Mouse (Mus musculus) neural tube, embryonic 15.5 days (tissue): Measurements from ENCODE around the gene Tasp1. TPM values are rescaled to one million over a fixed set of nuclear protein-coding genes. Genes with fewer than 3 reads are reported as not detected.

Experiments used
- ATAC-seq: fragments of 200-750 bp; cut with Nextera tagmentation; 2 replicates; pipeline ENCODE4 v1.8.0; 2017; ENCODE audit warnings: mild to moderate bottlenecking, moderate TSS enrichment, moderate library complexity; ENCODE audit not compliant: low FRiP score
- H3K27ac ChIP-seq: fragments of 300-500 bp; sonication (generic); replicated peaks from 2 replicates; pipeline ENCODE4 v1.5.1; 2015; ENCODE audit warnings: mild to moderate bottlenecking, inconsistent platforms
- H3K27me3 ChIP-seq: fragments of 300-500 bp; sonication (generic); replicated peaks from 2 replicates; pipeline ENCODE4 v1.6.1; 2015; ENCODE audit warnings: inconsistent platforms
- H3K36me3 ChIP-seq: fragments of 300-500 bp; sonication (generic); 2 replicates; pipeline ENCODE4 v1.6.1; 2015; ENCODE audit warnings: inconsistent platforms
- H3K4me1 ChIP-seq: fragments of 300-500 bp; sonication (generic); 2 replicates; pipeline ENCODE4 v1.6.1; 2015; ENCODE audit warnings: inconsistent platforms
- H3K4me2 ChIP-seq: fragments of 300-500 bp; sonication (generic); 2 replicates; pipeline ENCODE4 v1.6.1; 2015; ENCODE audit warnings: inconsistent platforms, mild to moderate bottlenecking, moderate library complexity
- H3K4me3 ChIP-seq: fragments of 300-500 bp; sonication (generic); replicated peaks from 2 replicates; pipeline ENCODE4 v1.5.1; 2015; ENCODE audit warnings: mild to moderate bottlenecking, inconsistent platforms
- H3K9ac ChIP-seq: fragments of 300-500 bp; sonication (generic); replicated peaks from 2 replicates; pipeline ENCODE4 v1.6.1; 2015; ENCODE audit warnings: mild to moderate bottlenecking, inconsistent platforms
- H3K9me3 ChIP-seq: fragments of 300-500 bp; sonication (generic); replicated peaks from 2 replicates; pipeline ENCODE4 v1.6.1; 2016; ENCODE audit warnings: inconsistent platforms
- WGBS: fragments of 180-500 bp; shearing (Covaris S2); methylation state at CpG from one replicate; pipeline ENCODE4 v1.1.7; 2015; ENCODE audit warnings: mixed read lengths; 5-methylcytosine and 5-hydroxymethylcytosine counted together
- polyA plus RNA-seq: library from polyadenylated mRNA; unstranded; fragments of >200 nt; fragmentation: Nextera tagmentation; extraction: Ambion mirVana; gene quantifications from 2 replicates; pipeline ENCODE4 v1.2.1, GENCODE M21; 2015

The Tasp1 gene
- polyA plus RNA-seq, 1 experiment from 2014 or later: 20.6 TPM

DNA sequence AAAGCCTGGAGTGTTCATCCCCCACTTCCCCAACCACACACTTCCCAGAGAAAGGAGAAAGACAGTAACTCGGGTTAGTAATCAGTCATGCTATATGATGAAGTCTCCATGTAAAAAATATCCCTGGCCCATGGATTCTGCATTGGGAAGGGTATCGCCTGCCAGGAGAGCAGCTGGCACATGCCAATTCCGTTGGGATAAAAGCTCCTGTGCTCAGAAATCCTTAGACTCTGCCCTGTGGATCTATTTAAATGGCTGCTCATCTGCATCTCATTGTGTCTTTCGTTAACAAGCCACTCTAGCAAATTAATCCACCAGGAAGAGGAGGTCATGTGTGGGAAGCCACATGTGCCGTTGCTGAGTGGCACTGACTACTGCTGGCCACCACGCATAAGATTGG lies 258.7 kb downstream of the Tasp1 start:
- Histone ChIP-seq H3K36me3 (no peaks in the 10 kb centered on the region), H3K27ac (no peak overlapping the region), H3K4me2 (no peak overlapping the region), H3K4me3 (no peak overlapping the region), H3K9ac (no peak overlapping the region), H3K9me3 (no peaks in the 10 kb centered on the region), H3K4me1 (no peaks in the 10 kb centered on the region), H3K27me3 (no peaks in the 10 kb centered on the region)
- 68% methylated on average over 6 of the region's 6 CpGs for WGBS
- ATAC-seq: no peak

DNA sequence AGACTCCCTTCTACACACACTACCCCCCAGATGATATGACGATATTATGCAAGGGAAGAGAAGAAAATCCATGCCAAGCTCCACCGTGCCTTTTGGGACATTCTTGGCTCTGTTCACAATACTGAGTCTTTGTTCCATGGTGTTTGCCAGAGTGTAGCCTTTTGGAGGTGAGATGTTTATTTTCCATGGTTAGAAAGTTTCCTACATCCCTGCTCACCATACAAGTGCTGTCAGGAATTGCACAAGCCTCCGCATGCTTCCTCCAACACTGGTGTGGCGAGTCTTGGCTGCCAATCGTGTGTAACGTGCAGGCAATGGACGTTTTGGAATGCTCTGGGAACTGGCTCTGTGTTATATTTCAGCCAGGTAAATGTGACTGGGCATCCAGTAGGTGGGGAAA lies 262.6 kb downstream of the Tasp1 start:
- 85% methylated on average over 7 of the region's 7 CpGs for WGBS
- no peaks in the 10 kb centered on the region for H3K9me3 ChIP-seq
- H3K27me3 ChIP-seq: no peaks in the 10 kb centered on the region
- H3K36me3 ChIP-seq: no peaks in the 10 kb centered on the region
- H3K4me2 ChIP-seq: no peak overlapping the region
- no peaks in the 10 kb centered on the region for H3K4me1 ChIP-seq
- no peak for ATAC-seq
- H3K27ac ChIP-seq: no peak overlapping the region
- H3K4me3 ChIP-seq: no peak overlapping the region
- H3K9ac ChIP-seq: no peak overlapping the region

DNA sequence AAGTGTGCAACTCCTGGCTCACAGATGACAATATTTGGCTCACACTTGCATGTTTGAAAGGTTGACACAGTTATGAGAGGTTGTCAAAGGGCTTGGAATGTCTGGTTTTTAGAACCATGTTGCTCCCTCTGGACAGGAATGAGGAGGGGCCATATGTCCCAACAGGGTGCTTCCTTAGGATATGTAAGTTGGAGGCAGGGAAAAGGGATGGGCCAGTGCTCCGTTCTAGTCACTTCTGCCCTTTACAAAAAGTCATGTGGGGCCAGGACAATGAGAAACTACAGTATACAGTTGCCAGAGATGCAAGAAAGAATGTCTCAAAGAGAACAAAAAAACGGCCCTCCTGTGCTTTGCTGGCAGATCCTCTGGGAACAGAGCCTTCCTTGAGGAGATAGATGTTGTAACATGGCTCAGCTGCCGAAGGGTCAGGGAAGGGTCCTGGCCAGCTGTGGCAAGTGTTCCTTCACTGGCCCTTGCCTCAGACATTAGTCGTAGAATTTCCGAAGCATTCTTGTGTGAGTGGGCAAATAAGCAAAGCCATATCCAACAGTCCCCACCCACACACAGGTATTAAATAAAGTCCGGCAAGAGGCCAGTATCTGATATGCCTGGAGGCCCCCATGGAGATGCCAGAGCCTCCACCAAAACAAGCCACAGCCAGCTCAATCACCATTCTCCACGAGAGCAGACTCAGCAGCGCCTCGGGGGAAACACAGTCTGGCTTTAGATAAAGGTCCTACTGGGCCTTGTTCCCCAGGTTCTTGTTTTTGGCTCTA lies 274.1 kb downstream of the Tasp1 start:
- no peaks in the 10 kb centered on the region for H3K36me3 ChIP-seq
- no peak overlapping the region for H3K27ac ChIP-seq
- no peak overlapping the region for H3K4me3 ChIP-seq
- no peaks in the 10 kb centered on the region for H3K4me1 ChIP-seq
- no peak overlapping the region for H3K4me2 ChIP-seq
- 85% methylated on average over 9 of the region's 9 CpGs for WGBS
- ATAC-seq: no peak
- no peak overlapping the region for H3K9ac ChIP-seq
- no peaks in the 10 kb centered on the region for H3K27me3 ChIP-seq
- H3K9me3 ChIP-seq: no peaks in the 10 kb centered on the region

DNA sequence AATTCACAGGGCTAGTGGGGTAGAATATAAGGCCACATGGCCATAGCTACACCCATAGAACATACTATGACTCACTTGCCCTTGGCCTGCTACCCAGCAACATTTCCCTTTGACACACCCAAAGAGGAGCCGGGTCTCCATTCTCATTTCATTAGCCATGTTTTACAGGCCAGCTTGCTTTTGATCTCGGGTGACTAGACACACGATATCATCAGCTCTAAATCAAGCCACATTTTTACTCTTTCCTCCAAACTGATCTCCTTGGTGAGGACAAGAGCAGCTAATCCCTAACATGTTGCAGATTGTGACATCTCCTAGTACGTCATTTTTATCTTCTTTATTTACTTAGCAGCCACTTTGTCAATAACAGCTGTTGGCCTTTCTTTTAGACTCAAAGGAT lies 277.9 kb downstream of the Tasp1 start:
- H3K9ac ChIP-seq: no peak overlapping the region
- H3K4me1 ChIP-seq: no peaks in the 10 kb centered on the region
- H3K9me3 ChIP-seq: no peaks in the 10 kb centered on the region
- 81% methylated on average over 4 of the region's 4 CpGs for WGBS
- H3K36me3 ChIP-seq: no peaks in the 10 kb centered on the region
- no peaks in the 10 kb centered on the region for H3K27me3 ChIP-seq
- no peak overlapping the region for H3K4me2 ChIP-seq
- ATAC-seq: no peak
- H3K4me3 ChIP-seq: no peak overlapping the region
- H3K27ac ChIP-seq: no peak overlapping the region

DNA sequence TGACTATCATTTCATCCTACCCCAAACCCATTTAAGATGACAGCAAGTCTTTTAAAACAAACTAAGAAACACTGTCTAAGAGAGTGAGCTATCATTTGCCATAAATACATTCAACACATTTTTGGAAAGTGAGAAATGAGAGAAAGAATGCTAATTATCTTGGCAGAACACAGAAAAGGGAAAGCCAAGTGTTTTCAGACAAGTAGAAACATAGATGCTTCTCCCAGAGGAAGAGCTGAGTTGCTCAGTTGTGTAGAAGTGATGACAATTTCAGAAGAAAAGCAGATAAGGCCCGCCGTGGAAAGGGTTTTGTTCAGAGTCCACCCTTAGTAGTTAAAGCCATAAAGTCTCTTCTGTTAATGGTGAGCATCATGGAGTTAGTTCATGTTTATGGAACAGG lies 281.7 kb downstream of the Tasp1 start:
- H3K4me3 ChIP-seq: no peak overlapping the region
- WGBS: 76% methylated on average over 2 of the region's 2 CpGs

DNA sequence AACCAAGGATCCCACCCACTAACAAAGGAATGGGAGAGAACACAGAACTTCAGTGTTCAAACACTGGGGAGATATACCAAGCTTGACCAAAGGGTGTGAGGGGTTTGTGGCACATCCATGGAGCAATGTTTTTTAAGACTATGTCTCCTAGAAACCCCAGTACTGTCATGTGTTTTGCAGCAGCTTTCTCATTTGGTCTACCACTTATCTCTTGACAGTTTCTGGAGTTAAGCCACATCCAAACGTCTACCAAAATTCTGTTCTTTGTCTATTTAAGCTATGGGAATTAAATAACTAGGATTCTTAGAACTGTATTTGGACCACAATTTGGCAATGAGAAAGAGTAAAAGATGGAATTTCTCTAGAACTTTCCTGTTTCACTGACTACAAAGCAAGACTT lies 282.1 kb downstream of the Tasp1 start:
- Histone ChIP-seq H3K27ac (no peak overlapping the region), H3K4me1 (no peaks in the 10 kb centered on the region), H3K4me2 (no peak overlapping the region), H3K9ac (no peak overlapping the region), H3K4me3 (no peak overlapping the region), H3K27me3 (no peaks in the 10 kb centered on the region), H3K9me3 (no peaks in the 10 kb centered on the region), H3K36me3 (no peaks in the 10 kb centered on the region)
- no peak for ATAC-seq
- 72% methylated on average over 1 of the region's 1 CpGs for WGBS

More for the DNA sequence above, 281.7 kb downstream of the Tasp1 start:
- Histone ChIP-seq H3K4me2 (no peak overlapping the region), H3K9ac (no peak overlapping the region), H3K27ac (no peak overlapping the region), H3K9me3 (no peaks in the 10 kb centered on the region), H3K4me1 (no peaks in the 10 kb centered on the region), H3K27me3 (no peaks in the 10 kb centered on the region), H3K36me3 (no peaks in the 10 kb centered on the region)
- ATAC-seq: no peak

Other genes with a start within 250 kb of the Tasp1 start
- gene Gm17374, start 85.2 kb upstream of the Tasp1 start, polyA plus RNA-seq: not detected in 2 replicates
- gene Esf1, start 103.8 kb upstream of the Tasp1 start, polyA plus RNA-seq: 18.6 and 20.4 TPM in 2 replicates
- 56.4 and 69.4 TPM in 2 replicates for gene Ndufaf5, start 103.8 kb upstream of the Tasp1 start, polyA plus RNA-seq